Mouse (Mus musculus): ENCODE results near the gene Tiam2. TPM values are rescaled to one million over a fixed set of nuclear protein-coding genes. Genes with fewer than 3 reads are reported as not detected.
A peak's percentile ranks its signal among the peaks of the same experiment; 100 is the strongest.

The Tiam2 gene
- polyA plus RNA-seq, 1 experiment from 2014 or later, result 3.6 TPM

DNA sequence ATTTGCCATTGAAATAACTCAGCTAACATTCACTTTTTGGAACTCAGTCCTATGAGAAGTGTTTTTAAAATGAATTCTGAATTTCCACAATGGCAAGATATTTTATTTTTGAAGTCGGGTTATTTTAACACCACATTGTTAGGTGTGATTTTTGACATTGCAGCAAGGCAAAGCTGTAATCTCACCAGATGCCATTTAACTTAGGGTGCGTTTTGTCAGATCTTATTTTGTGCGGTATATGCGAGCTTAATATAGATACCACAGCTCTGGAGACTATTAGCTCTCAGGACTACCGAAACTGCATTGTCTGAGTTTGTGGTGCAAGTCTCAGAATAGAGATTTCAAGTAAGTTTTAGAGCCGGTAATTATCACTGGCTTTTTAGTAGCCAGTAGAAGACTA lies 173.7 kb downstream of the Tiam2 start:
- Histone ChIP-seq H3K4me2 (ENCODE audit: low read length) (no peak overlapping the region), H3K27ac (ENCODE audit: low read depth, low read length) (no peak overlapping the region), H3K27me3 (replicated peaks; ENCODE audit: control insufficient read depth, insufficient read depth, low read length) (no peaks in the 10 kb centered on the region), H3K9ac (ENCODE audit: low read depth, low read length) (no peak overlapping the region), H3K36me3 (ENCODE audit: control insufficient read depth, insufficient read depth, low read length) (no peaks in the 10 kb centered on the region), H3K4me3 (ENCODE audit: low read length) (no peak overlapping the region), H3K4me1 (ENCODE audit: control insufficient read depth, insufficient read depth, low read depth, low read length) (no peaks in the 10 kb centered on the region), H3K9me3 (ENCODE audit: control insufficient read depth, low read length) (no peaks in the 10 kb centered on the region)
- 96% methylated on average over 6 of the region's 6 CpGs for WGBS
- ATAC-seq, result no peak

DNA sequence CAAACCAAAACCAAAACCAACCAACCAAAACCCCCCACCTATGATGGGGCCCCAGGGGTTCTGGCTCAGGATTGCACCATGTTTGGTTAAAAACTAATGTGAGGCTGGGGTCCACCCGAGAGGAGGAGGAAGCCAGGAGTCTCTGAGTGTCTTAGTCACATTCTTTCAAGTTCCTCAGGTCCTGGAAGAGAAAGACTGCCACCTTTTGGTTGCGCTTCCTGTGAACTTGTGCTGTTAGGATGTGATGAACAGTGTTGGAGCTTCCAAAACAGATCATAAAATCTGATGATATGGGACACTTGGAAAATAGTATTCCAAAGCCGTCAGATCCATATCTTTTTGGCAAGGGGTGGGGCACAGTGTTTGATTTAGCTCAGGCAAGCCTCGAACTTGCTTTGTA lies 174.6 kb downstream of the Tiam2 start:
- no peak for ATAC-seq
- H3K9me3 ChIP-seq (ENCODE audit: control insufficient read depth, low read length), result no peaks in the 10 kb centered on the region
- no peaks in the 10 kb centered on the region for H3K36me3 ChIP-seq (ENCODE audit: control insufficient read depth, insufficient read depth, low read length)
- no peak overlapping the region for H3K27ac ChIP-seq (ENCODE audit: low read depth, low read length)
- H3K9ac ChIP-seq (ENCODE audit: low read depth, low read length), result no peak overlapping the region
- H3K4me1 ChIP-seq (ENCODE audit: control insufficient read depth, insufficient read depth, low read depth, low read length), result no peaks in the 10 kb centered on the region
- no peaks in the 10 kb centered on the region for H3K27me3 ChIP-seq (replicated peaks; ENCODE audit: control insufficient read depth, insufficient read depth, low read length)
- 87% methylated on average over 4 of the region's 4 CpGs for WGBS
- H3K4me2 ChIP-seq (ENCODE audit: low read length), result no peak overlapping the region
- H3K4me3 ChIP-seq (ENCODE audit: low read length), result no peak overlapping the region

DNA sequence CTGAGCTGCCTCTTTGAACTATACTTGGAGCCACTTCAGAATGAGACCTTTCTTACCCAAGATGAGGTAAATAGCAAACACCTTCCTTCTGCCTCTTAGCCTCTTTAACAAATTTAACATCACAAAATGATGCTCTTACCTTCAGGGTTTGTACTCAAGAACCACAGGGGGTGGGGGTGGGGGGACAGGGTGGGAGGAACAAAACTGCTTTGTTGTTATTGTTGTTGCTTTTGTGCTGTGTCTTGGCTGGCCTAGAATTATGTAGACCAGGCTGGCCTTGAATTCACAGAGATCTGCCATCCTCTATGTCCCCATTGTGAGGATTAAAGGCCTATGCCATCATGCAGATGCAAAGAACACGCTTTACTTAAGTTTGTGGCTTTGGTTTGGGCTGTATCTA lies 179.3 kb downstream of the Tiam2 start:
- H3K4me1 ChIP-seq (ENCODE audit: control insufficient read depth, insufficient read depth, low read depth, low read length), result no peaks in the 10 kb centered on the region
- no peak for ATAC-seq
- 71% methylated on average over 1 of the region's 1 CpGs for WGBS
- H3K27me3 ChIP-seq (replicated peaks; ENCODE audit: control insufficient read depth, insufficient read depth, low read length), result no peaks in the 10 kb centered on the region
- H3K9ac ChIP-seq (ENCODE audit: low read depth, low read length), result no peak overlapping the region
- H3K27ac ChIP-seq (ENCODE audit: low read depth, low read length), result no peak overlapping the region
- no peak overlapping the region for H3K4me3 ChIP-seq (ENCODE audit: low read length)
- no peaks in the 10 kb centered on the region for H3K36me3 ChIP-seq (ENCODE audit: control insufficient read depth, insufficient read depth, low read length)
- H3K4me2 ChIP-seq (ENCODE audit: low read length), result no peak overlapping the region
- no peaks in the 10 kb centered on the region for H3K9me3 ChIP-seq (ENCODE audit: control insufficient read depth, low read length)

DNA sequence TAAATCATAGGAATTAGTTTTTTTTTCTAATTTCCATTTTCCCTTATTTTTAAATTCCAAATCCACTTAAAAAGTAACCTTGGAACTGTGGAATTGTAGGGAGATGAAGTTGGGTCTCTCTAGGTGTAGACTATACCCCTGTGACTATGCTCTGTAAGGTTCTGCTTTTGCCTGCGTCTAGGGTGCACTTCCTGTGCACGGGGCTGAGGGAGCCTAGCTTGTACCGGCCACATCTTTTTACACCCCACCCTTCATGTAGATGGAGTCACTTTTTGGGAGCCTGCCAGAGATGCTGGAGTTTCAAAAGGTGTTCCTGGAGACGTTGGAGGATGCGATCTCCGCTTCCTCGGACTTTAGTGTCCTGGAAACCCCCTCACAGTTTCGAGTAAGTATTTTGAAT lies 180.1 kb downstream of the Tiam2 start:
- no peak overlapping the region for H3K9ac ChIP-seq (ENCODE audit: low read depth, low read length)
- H3K4me3 ChIP-seq (ENCODE audit: low read length), result no peak overlapping the region
- no peaks in the 10 kb centered on the region for H3K36me3 ChIP-seq (ENCODE audit: control insufficient read depth, insufficient read depth, low read length)
- no peak for ATAC-seq
- no peaks in the 10 kb centered on the region for H3K4me1 ChIP-seq (ENCODE audit: control insufficient read depth, insufficient read depth, low read depth, low read length)
- no peaks in the 10 kb centered on the region for H3K9me3 ChIP-seq (ENCODE audit: control insufficient read depth, low read length)
- H3K27me3 ChIP-seq (replicated peaks; ENCODE audit: control insufficient read depth, insufficient read depth, low read length), result no peaks in the 10 kb centered on the region
- no peak overlapping the region for H3K4me2 ChIP-seq (ENCODE audit: low read length)
- no peak overlapping the region for H3K27ac ChIP-seq (ENCODE audit: low read depth, low read length)
- WGBS, result 93% methylated on average over 8 of the region's 8 CpGs

DNA sequence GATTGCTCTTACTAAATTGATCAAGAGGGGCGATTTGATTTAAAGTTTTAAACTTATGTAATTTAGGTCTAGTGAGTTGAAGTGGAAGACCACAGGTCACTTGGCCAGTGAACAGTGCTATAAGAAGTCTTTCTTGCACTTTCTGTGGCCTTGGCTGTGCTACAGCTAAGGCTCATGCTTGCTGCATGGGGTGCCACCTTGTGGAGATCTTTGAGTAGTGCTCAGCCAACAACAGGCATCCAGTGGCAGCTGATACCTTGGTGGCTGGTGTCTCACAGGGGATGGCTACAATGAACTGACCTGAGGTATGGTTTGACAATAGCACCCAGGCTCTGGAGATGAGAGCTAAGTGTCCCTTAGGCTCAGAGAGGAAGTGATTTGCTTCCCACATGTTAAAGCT lies 183.5 kb downstream of the Tiam2 start:
- WGBS, result 0% methylated on average over 1 of the region's 1 CpGs
- peak; percentile 83 for ATAC-seq

DNA sequence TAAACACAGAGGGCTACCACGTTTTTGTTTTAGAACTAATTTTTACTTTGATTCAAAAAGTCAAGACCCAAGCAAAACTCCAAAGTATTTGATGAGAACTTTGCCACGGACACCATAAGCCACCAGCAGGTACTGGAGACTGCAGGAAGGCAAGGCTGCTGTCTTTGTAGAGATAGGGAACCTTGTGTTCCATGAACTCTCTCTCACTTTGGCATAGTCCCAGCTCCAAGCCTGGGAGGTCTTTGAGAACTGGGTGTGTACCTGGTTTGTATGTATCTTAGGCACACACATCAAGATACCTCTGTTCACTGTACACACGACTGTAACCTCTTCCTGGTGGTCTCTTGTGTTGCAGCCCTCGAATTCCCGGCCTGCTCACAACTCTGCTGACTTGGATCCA lies 187.9 kb downstream of the Tiam2 start:
- Histone ChIP-seq H3K27me3 (replicated peaks; ENCODE audit: control insufficient read depth, insufficient read depth, low read length) (no peaks in the 10 kb centered on the region), H3K9me3 (ENCODE audit: control insufficient read depth, low read length) (no peaks in the 10 kb centered on the region), H3K4me3 (ENCODE audit: low read length) (no peak overlapping the region), H3K4me1 (ENCODE audit: control insufficient read depth, insufficient read depth, low read depth, low read length) (no peaks in the 10 kb centered on the region), H3K9ac (ENCODE audit: low read depth, low read length) (no peak overlapping the region), H3K27ac (ENCODE audit: low read depth, low read length) (no peak overlapping the region), H3K36me3 (ENCODE audit: control insufficient read depth, insufficient read depth, low read length) (0 out of 2 replicates have a peak, but pooled peaks cover 6% of the 10 kb centered on the region), H3K4me2 (ENCODE audit: low read length) (no peak overlapping the region)
- ATAC-seq, result no peak
- WGBS, result 88% methylated on average over 5 of the region's 5 CpGs

More for the DNA sequence above, 183.5 kb downstream of the Tiam2 start:
- H3K9ac ChIP-seq (ENCODE audit: low read depth, low read length), result no peak overlapping the region
- no peaks in the 10 kb centered on the region for H3K4me1 ChIP-seq (ENCODE audit: control insufficient read depth, insufficient read depth, low read depth, low read length)
- H3K27me3 ChIP-seq (replicated peaks; ENCODE audit: control insufficient read depth, insufficient read depth, low read length), result no peaks in the 10 kb centered on the region
- 0 out of 2 replicates have a peak, but pooled peaks cover under 1% of the 10 kb centered on the region for H3K36me3 ChIP-seq (ENCODE audit: control insufficient read depth, insufficient read depth, low read length)
- H3K4me2 ChIP-seq (ENCODE audit: low read length), result no peak overlapping the region
- no peak overlapping the region for H3K27ac ChIP-seq (ENCODE audit: low read depth, low read length)
- no peaks in the 10 kb centered on the region for H3K9me3 ChIP-seq (ENCODE audit: control insufficient read depth, low read length)
- no peak overlapping the region for H3K4me3 ChIP-seq (ENCODE audit: low read length)

DNA sequence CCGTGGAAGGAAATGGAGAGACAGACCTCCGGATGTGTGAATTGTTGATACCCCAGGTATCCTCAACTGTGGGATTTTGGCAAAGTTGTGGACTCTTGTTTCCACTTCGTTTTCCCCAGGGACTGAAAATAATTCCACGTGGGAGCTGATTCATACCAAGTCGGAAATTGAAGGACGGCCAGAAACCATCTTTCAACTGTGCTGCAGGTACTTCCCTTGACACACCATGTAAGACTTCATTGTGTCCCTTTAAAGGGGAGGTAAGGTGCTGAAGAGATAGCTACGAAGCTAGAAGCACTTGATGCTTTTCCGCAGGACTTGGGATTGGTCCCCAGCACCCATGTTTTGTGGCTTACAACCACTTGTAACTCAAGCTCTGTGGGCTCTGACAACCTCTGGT lies 189.5 kb downstream of the Tiam2 start:
- H3K27me3 ChIP-seq (replicated peaks; ENCODE audit: control insufficient read depth, insufficient read depth, low read length), result no peaks in the 10 kb centered on the region
- no peak for ATAC-seq
- H3K4me1 ChIP-seq (ENCODE audit: control insufficient read depth, insufficient read depth, low read depth, low read length), result no peaks in the 10 kb centered on the region
- H3K27ac ChIP-seq (ENCODE audit: low read depth, low read length), result no peak overlapping the region
- H3K9me3 ChIP-seq (ENCODE audit: control insufficient read depth, low read length), result no peaks in the 10 kb centered on the region
- 0 out of 2 replicates have a peak, but pooled peaks cover 6% of the 10 kb centered on the region for H3K36me3 ChIP-seq (ENCODE audit: control insufficient read depth, insufficient read depth, low read length)
- no peak overlapping the region for H3K4me2 ChIP-seq (ENCODE audit: low read length)
- 91% methylated on average over 8 of the region's 8 CpGs for WGBS
- no peak overlapping the region for H3K9ac ChIP-seq (ENCODE audit: low read depth, low read length)
- H3K4me3 ChIP-seq (ENCODE audit: low read length), result no peak overlapping the region

DNA sequence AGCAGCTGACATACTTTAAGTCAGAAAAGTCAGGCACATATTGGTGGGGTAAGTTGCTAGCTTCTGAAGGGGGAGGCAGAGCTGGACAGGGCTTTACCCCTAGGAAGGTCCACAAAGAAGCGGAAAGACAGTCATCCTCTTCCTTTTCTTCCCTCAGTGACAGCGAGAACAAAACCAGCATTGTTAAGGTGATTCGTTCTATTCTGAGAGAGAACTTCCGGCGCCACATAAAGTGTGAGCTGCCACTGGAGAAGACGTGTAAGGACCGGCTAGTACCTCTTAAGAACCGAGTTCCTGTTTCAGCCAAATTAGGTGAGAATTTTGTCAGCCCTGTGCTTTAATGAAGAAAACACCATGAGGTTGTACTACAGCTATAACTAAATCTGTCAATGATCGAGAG lies 190.0 kb downstream of the Tiam2 start:
- ATAC-seq, result no peak
- Histone ChIP-seq H3K4me1 (ENCODE audit: control insufficient read depth, insufficient read depth, low read depth, low read length) (no peaks in the 10 kb centered on the region), H3K9me3 (ENCODE audit: control insufficient read depth, low read length) (no peaks in the 10 kb centered on the region), H3K27me3 (replicated peaks; ENCODE audit: control insufficient read depth, insufficient read depth, low read length) (no peaks in the 10 kb centered on the region), H3K27ac (ENCODE audit: low read depth, low read length) (no peak overlapping the region), H3K4me3 (ENCODE audit: low read length) (no peak overlapping the region), H3K36me3 (ENCODE audit: control insufficient read depth, insufficient read depth, low read length) (0 out of 2 replicates have a peak, but pooled peaks cover 6% of the 10 kb centered on the region), H3K4me2 (ENCODE audit: low read length) (no peak overlapping the region), H3K9ac (ENCODE audit: low read depth, low read length) (no peak overlapping the region)
- 35% methylated on average over 9 of the region's 9 CpGs for WGBS

DNA sequence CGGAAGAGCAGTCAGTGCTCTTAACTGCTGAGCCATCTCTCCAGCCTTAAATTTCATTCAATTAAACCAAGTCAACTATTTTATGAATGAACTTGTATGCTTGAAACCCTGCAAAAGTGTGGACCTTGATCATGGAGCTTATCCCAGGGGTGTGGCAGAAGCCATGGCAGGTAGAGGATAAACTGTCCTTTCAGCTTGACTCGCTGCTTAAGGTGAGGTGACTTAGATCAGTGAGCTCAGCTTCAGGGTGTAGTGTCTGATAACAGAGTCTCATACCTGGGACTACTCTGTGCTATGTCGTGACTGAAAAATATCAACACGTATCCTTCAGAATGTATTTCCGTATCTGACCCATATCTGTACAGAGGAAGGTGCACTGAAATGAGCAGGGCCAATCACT lies 194.0 kb downstream of the Tiam2 start:
- no peaks in the 10 kb centered on the region for H3K4me1 ChIP-seq (ENCODE audit: control insufficient read depth, insufficient read depth, low read depth, low read length)
- WGBS, result 96% methylated on average over 5 of the region's 5 CpGs
- H3K4me2 ChIP-seq (ENCODE audit: low read length), result no peak overlapping the region
- ATAC-seq, result no peak
- H3K9ac ChIP-seq (ENCODE audit: low read depth, low read length), result no peak overlapping the region
- H3K36me3 ChIP-seq (ENCODE audit: control insufficient read depth, insufficient read depth, low read length), result 0 out of 2 replicates have a peak, but pooled peaks cover 4% of the 10 kb centered on the region
- no peaks in the 10 kb centered on the region for H3K27me3 ChIP-seq (replicated peaks; ENCODE audit: control insufficient read depth, insufficient read depth, low read length)
- no peaks in the 10 kb centered on the region for H3K9me3 ChIP-seq (ENCODE audit: control insufficient read depth, low read length)
- no peak overlapping the region for H3K27ac ChIP-seq (ENCODE audit: low read depth, low read length)
- H3K4me3 ChIP-seq (ENCODE audit: low read length), result no peak overlapping the region

Measured in hindbrain, embryonic 16.5 days (tissue).